Mouse (Mus musculus): Measurements from ENCODE around the gene Sft2d2. TPM values are rescaled to one million over a fixed set of nuclear protein-coding genes. Genes with fewer than 3 reads are reported as not detected.

The Sft2d2 gene
- polyA plus RNA-seq, 1 experiment from 2014 or later, result 6.3 TPM

Other genes with a start within 250 kb of the Sft2d2 start
- gene Tbx19, start 33.7 kb downstream of the Sft2d2 start, polyA plus RNA-seq (2015; fragmentation: Nextera tagmentation; extraction: Ambion mirVana), result 0.08 TPM in 1 of 2 replicates, not detected in the other
- gene Tiprl, start 42.6 kb upstream of the Sft2d2 start, polyA plus RNA-seq (2015; fragmentation: Nextera tagmentation; extraction: Ambion mirVana), result 135 and 136 TPM in 2 replicates
- 3.9 and 4.4 TPM in 2 replicates for gene Gpr161, start 101.4 kb upstream of the Sft2d2 start, polyA plus RNA-seq (2015; fragmentation: Nextera tagmentation; extraction: Ambion mirVana)

All from midbrain, embryonic 13.5 days (tissue).